Mouse (Mus musculus) adrenal gland (tissue): ENCODE measurements around the gene Tln2.

Experiments used
- intact Hi-C: fragments of 180-260 bp; cut with DNase I; formaldehyde crosslinking; loops from one replicate; pipeline ENCODE4 v1.15.1; 2025

The Tln2 gene

DNA sequence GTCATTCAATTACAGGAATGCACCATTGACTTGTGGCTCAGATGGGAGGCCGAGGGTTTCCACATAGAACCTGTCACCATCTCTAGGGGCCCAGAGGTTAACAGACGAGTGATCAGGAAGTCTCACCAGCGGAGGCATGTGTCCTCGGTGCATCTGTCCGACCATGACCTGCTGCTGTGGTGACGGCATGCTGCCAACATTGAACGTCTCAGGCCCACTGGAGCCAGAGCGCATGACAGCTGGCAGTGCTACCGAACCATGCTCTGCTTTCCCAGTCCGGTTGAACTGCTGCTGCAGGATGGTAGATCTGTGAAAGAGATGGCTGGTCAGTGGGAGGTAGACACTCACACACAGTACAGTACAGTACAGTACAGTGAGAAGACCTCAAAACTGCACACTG, 197.0 kb downstream of the Tln2 start:
- intact Hi-C loops = no loop called here

- intact Hi-C loops = no loop called here
Observed at GRCm38 (mm10) chr9:67362053-67362452, 197.4 kb downstream of the Tln2 start.

DNA sequence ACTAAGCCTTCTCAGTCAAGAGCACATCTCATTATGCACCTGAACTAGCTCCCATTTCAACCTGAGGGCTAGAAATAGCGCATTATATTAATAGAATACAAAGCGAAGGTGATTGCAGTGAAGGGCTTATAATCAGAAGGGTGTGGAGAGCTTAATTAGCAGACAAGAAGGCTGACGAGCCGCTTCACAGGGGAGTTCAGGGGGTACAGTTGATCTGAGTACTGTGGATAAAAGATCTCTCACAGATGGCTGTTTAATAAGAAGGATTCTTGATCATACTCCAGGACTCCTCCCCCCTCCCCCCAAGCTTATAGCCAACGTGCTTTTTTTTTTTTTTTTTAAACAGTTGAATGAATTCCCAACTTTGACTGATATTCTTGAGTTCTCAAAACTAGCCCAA, 198.0 kb downstream of the Tln2 start:
- intact Hi-C loops = no loop called here

DNA sequence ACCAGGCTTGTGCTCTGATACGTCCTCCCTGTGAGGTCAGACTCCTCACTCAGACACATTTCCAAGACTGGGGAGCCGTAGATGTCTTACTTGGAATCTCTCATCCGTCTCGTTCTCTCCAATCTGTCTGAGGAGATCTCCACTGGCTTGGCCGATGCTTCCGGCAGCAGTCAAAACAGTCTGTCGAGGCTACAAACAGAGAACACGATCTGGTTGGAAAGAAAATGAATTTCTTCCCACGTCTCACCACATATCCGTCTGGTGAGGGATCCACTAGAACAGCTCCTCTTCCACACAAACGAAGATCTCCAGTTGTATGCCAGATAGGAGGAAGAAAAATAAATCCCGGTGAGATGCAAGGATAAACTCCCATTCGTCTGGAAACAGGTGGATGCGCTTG, 205.1 kb downstream of the Tln2 start:
- intact Hi-C loops = no loop called here

DNA sequence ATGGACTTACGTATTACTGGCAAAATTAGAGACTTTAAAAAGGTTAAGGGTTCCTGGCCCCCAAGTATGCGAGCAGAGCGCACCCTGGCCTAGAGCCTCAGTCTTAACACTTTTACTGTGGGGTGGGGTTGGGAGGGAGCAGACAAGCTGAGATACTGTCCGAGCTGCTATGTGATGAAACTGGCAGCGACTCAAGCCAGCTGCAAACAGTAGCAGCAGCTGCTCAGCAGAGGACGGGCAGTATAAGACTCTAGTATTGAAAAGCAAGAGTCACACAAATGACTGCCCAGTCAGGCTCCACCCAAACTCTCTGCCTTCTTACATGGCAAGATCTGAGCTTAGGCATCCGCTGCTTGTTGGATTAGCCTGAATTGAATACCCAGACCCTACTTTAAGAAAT, 206.1 kb downstream of the Tln2 start:
- intact Hi-C loops = no loop called here

DNA sequence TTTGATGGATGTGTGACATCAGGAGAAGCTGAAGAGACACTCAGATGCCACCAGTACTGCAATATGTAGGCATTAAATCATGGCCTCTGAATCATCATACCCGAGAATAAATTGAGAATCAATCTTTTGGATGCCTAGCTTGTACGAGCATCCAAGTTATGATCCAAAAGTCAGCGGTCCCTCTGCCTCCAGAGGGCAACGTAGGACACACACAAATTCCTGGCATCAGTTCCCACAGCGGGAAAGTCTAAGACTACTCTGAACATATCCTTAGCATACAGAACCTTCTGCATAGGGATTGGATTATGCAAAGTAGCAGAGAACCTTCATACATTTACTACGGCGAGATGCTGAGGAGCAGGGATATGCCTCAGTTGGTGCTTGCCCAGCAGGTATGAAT, 210.5 kb downstream of the Tln2 start:
- intact Hi-C loops = no loop called here

- intact Hi-C loops = no loop called here
Observed at GRCm38 (mm10) chr9:67347184-67347583, 212.3 kb downstream of the Tln2 start.

DNA sequence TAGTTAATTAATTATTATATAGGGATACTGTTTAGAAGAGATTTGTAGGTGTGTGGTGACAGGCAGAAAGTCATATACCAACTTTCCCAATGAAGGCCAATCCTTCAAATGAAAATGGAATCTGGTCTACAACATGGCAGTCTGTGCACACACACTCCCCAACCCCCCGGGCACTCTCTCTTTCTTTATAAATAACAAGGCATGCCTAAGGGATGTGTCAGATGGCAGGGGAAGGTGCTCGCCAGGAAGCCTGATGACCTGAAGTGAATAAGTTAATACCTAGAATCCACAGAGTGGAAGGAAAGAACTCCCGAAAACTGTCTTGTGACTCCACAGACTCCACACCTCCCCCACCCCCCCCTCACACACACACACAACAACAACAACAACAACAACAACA, 228.2 kb downstream of the Tln2 start:
- intact Hi-C loops = no loop called here

DNA sequence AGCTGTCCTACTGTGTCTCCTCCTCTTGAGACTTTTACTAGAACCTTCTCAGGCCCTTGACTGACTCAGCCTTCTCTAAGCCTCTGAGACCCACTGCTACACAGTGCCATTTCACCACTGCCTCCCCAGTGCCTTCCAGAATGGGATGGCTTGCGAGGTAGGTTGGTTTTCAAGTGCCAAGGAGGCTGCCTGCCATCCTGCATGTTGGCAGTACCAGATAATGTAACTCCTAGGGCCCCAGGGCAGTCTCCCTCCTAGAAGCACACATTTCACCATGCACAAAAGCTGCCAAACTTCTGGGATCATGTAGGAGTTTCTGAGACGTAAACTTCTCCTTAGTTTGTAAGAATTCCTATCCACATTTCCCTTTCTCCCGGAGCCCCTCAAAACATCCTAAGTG, 231.1 kb downstream of the Tln2 start:
- intact Hi-C loops = no loop called here

- intact Hi-C loops = no loop called here
Observed at GRCm38 (mm10) chr9:67321886-67322285, 237.6 kb downstream of the Tln2 start.

GRCm38 (mm10) chr9:67315356-67315755, 244.1 kb downstream of the Tln2 start:
- intact Hi-C loops = loop anchor here (5.0 kb wide), 1 partner anchor 317 kb away; no protein-coding TSS in a partner anchor

- intact Hi-C loops = no loop called here
Observed at GRCm38 (mm10) chr9:67304992-67305391, 254.5 kb downstream of the Tln2 start.

- intact Hi-C loops = no loop called here
Observed at GRCm38 (mm10) chr9:67303986-67304385, 255.5 kb downstream of the Tln2 start.

DNA sequence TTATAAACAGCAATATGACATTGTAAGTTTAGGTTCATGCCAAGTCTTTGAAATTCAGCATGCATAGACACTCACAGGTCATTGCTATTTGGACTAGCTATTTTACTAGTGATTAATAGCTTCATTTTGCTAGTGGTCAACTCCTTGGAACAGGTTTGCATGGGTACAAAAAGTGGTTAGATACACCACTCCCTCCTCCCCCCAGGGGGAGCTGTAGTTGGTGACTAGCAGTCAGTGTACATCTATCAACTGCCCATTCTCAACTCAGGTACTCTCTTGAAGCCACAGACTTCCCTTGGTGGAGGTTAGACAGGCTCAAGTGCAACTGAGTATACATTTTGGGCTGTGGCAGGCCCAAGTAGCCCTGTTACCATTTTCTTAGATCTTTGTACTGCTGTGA, 256.5 kb downstream of the Tln2 start:
- intact Hi-C loops = no loop called here

DNA sequence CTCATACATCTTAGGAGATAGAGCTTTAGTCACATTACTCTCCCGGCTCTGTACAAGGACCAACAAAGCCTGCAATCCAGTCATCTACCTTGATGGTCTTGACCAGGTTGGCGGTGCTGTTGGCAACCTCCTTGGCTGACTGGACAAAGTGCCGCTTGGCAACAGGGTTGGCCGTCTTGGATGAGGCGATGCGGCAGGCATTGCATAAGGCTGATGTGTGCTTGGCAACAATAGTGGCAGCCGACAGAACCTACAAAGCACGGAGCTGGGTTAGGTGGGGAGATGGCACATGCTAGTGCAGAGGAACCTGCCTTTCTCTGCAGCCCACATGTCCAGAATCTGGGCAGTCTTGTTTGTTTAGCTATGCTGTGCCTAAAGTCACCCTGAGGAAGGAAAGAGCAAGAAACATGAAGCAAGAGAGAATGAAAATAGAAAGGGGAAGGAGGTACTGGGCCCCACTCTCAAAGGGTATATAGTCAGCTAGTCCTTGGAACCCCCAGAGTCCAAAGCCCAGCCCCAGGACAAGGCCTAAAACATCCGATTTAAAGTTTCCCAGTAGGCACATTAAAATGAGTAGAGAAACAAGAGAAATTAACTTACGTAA, 257.0 kb downstream of the Tln2 start:
- intact Hi-C loops = no loop called here

GRCm38 (mm10) chr9:67301571-67301970, 257.9 kb downstream of the Tln2 start:
- intact Hi-C loops = no loop called here

- intact Hi-C loops = no loop called here
Observed at GRCm38 (mm10) chr9:67300769-67301168, 258.7 kb downstream of the Tln2 start.

DNA sequence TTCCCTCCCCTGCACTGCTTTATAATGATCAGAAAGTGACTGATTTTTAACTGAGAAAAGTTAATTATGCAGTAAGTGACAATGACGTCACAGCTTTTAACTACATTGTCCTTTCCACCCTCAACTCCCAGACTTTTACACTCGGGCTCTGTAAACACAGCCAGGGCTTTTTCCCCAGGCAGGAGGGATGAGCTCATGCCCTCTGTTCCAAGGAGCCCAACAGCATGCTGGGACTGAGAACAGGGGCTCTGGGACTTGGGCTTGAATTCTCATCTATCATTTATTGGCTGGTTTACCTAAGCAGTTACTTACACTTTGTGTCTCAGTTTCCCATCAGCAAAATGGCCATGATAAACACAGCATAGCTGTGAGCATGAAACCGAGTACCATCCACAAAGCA, 259.2 kb downstream of the Tln2 start:
- intact Hi-C loops = no loop called here

DNA sequence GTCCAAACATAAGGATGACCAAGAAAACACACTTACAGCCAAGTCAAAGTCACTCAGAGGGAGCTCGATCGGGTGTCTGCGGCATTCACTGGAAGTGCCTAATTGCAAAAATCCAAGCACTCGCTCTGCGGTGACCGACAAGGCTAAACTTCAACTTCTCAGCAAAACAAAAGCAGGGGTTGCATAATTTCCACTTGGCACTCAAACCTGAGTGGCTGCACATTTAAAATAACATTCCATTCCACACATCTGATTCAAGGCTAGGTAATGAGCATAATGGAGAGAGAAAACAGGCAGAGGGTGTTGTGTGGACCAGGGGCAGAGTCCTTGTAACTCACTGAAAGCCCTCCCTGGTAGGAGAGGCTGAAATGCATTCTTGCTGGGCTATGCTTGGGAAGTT, 260.3 kb downstream of the Tln2 start:
- intact Hi-C loops = no loop called here

DNA sequence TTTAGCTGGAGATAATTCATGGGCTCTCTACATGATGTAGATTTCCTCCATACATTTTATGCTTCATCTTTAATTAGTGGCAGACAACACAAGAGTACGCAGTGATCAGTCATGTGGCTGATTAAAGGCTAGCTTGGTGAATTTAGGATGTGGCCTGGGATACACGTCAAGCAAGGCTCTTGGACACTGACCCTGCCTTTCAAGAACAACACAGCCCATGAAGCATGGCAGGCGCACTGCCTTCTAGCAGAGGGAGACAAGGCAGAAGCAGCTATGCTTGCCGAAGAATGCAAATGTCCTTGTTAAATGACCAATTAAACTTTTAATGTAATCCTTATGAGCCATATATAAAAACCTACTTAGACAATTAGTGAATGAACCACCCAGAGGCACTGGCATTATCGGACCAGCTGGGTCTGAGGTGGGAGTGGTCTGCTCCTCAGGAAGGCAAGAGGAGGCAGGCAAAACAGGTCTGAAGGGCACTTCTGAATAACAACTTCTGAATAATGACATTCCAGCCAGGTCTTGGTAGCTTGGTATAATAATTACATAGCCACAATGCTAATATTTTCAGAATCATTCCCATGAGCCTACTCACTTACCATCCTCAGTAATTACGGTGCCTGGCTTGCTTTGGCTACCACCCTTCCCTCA, 262.1 kb downstream of the Tln2 start:
- intact Hi-C loops = no loop called here

- intact Hi-C loops = no loop called here
Observed at GRCm38 (mm10) chr9:67287457-67287856, 272.0 kb downstream of the Tln2 start.

DNA sequence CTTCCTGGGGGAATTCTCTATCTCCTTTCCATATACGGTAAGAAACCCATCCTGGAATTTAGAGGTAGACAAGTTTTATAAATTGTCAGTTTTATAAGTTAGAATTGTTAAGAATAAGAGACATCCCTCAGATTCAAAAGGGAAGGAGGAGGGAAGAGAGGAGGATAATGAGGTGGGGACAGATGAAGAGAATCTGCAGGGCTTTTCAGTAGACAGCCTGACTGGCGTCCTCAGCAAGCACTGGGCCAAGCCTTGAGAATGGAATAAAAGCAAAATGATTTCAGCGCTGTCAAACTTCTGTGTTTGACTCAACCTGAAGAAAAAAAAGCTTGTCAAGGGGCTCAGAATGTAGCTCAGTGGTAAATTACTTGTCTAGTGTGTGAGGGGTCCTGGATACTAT, 272.7 kb downstream of the Tln2 start:
- intact Hi-C loops = no loop called here

DNA sequence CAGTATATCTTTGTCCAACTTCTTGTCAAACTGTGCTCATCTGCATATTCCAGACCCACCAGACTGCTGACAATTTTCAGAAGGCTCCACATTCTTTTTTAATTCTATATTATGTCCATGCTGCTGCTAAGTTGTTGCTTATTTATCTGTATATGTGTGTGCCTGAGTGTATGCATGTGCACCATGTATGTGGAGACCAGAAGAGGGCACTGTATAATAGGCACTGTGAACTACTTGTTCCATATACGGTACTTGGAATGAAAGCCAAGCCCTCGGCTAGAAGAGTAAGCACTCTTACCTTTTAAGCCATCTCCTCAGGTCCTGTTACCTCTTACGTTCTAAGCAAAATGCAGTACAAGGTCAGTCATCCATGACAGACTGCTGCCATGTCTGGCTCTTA, 274.0 kb downstream of the Tln2 start:
- intact Hi-C loops = no loop called here
